Mouse (Mus musculus) kidney, embryonic 16.5 days (tissue): ENCODE data around the gene Upf2. TPM values are rescaled to one million over a fixed set of nuclear protein-coding genes. Genes with fewer than 3 reads are reported as not detected.
A peak's percentile ranks its signal among the peaks of the same experiment; 100 is the strongest.

ENCODE experiments used
- ATAC-seq: fragments of 200-750 bp; cut with Nextera tagmentation; 2 replicates; pipeline ENCODE4 v1.8.0; 2017; ENCODE audit warnings: moderate TSS enrichment; ENCODE audit not compliant: low FRiP score, low TSS enrichment
- H3K27ac ChIP-seq: fragments of 300-500 bp; sonication (generic); 2 replicates; pipeline ENCODE4 v1.5.1; 2014; ENCODE audit warnings: low read length
- H3K27me3 ChIP-seq: fragments of 300-500 bp; sonication (generic); 2 replicates; pipeline ENCODE4 v1.6.1; 2014; ENCODE audit warnings: low read length, control low read depth, mixed read lengths; ENCODE audit not compliant: insufficient read depth
- H3K36me3 ChIP-seq: fragments of 300-500 bp; sonication (generic); 2 replicates; pipeline ENCODE4 v1.6.1; 2014; ENCODE audit warnings: low read length, control low read depth, mixed read lengths; ENCODE audit not compliant: insufficient read depth
- H3K4me1 ChIP-seq: fragments of 300-500 bp; sonication (generic); 2 replicates; pipeline ENCODE4 v1.6.1; 2014; ENCODE audit warnings: low read length, control low read depth, mixed read lengths; ENCODE audit not compliant: insufficient read depth
- H3K4me2 ChIP-seq: fragments of 300-500 bp; sonication (generic); replicated peaks from 2 replicates; pipeline ENCODE4 v1.6.1; 2014; ENCODE audit warnings: low read depth, low read length
- H3K4me3 ChIP-seq: fragments of 300-500 bp; sonication (generic); 2 replicates; pipeline ENCODE4 v1.5.1; 2014; ENCODE audit warnings: mild to moderate bottlenecking, low read length
- H3K9ac ChIP-seq: fragments of 300-500 bp; sonication (generic); replicated peaks from 2 replicates; pipeline ENCODE4 v1.6.1; 2014; ENCODE audit warnings: low read length
- H3K9me3 ChIP-seq: fragments of 300-500 bp; sonication (generic); 2 replicates; pipeline ENCODE4 v1.6.1; 2016; ENCODE audit warnings: low read length, control low read depth
- WGBS: fragments of 180-500 bp; shearing (Covaris S2); extraction: QIAGEN DNeasy Blood & Tissue Kit; methylation state at CpG from one replicate; pipeline ENCODE4 v1.1.7; 2014; 5-methylcytosine and 5-hydroxymethylcytosine counted together
- polyA plus RNA-seq: library from polyadenylated mRNA; unstranded; fragments of >200 nt; fragmentation: Nextera tagmentation; extraction: Ambion mirVana; gene quantifications from 2 replicates; pipeline ENCODE4 v1.2.1, GENCODE M21; 2015

Upf2 gene
- polyA plus RNA-seq: 11.0 TPM in 2 replicates

- ATAC-seq: peak; percentile 96
- Histone ChIP-seq H3K9ac (peak within 1 kb of the TSS; percentile 92), H3K4me3 (peak within 1 kb of the TSS; percentile 71), H3K9me3 (no peaks in the 10 kb centered on the region), H3K36me3 (no peaks in the 10 kb centered on the region), H3K27me3 (no peaks in the 10 kb centered on the region), H3K27ac (peak within 1 kb of the TSS; percentile 92), H3K4me2 (peak within 1 kb of the TSS; percentile 87), H3K4me1 (peaks cover 10% of the 10 kb centered on the region; the same call in 1 of the 2 replicates)
- WGBS: under 1% methylated on average over 38 of the region's 54 CpGs
Measured at GRCm38 (mm10) chr2:5950766-5951595, at the start of gene Upf2. Gene Upf2 (plus strand): TSS chr2:5951469.

- Histone ChIP-seq H3K27ac (no peak overlapping the region), H3K36me3 (0 out of 2 replicates have a peak, but pooled peaks cover 3% of the 10 kb centered on the region), H3K27me3 (no peaks in the 10 kb centered on the region), H3K9ac (no peak overlapping the region), H3K4me2 (no peak overlapping the region), H3K9me3 (no peaks in the 10 kb centered on the region), H3K4me3 (no peak overlapping the region), H3K4me1 (no peaks in the 10 kb centered on the region)
- WGBS: 33% methylated on average over 5 of the region's 5 CpGs
- no peak for ATAC-seq
Measured at GRCm38 (mm10) chr2:5906092-5906491, 45.2 kb upstream of the Upf2 start.

GRCm38 (mm10) chr2:5906625-5907024 lies 44.6 kb upstream of the Upf2 start:
- Histone ChIP-seq H3K27ac (no peak overlapping the region), H3K4me3 (no peak overlapping the region), H3K9ac (no peak overlapping the region), H3K9me3 (no peaks in the 10 kb centered on the region), H3K36me3 (0 out of 2 replicates have a peak, but pooled peaks cover 2% of the 10 kb centered on the region), H3K4me2 (no peak overlapping the region), H3K27me3 (no peaks in the 10 kb centered on the region), H3K4me1 (no peaks in the 10 kb centered on the region)
- ATAC-seq: no peak
- WGBS: 68% methylated on average over 3 of the region's 3 CpGs

- Histone ChIP-seq H3K9ac (no peak overlapping the region), H3K27ac (no peak overlapping the region), H3K4me3 (no peak overlapping the region), H3K27me3 (no peaks in the 10 kb centered on the region), H3K9me3 (no peaks in the 10 kb centered on the region), H3K36me3 (no peaks in the 10 kb centered on the region), H3K4me2 (no peak overlapping the region), H3K4me1 (no peaks in the 10 kb centered on the region)
- ATAC-seq: no peak
- 68% methylated on average over 16 of the region's 16 CpGs for WGBS
Measured at GRCm38 (mm10) chr2:5911282-5911965, 39.8 kb upstream of the Upf2 start.

GRCm38 (mm10) chr2:5922823-5923222 lies 28.4 kb upstream of the Upf2 start:
- Histone ChIP-seq H3K4me3 (no peak overlapping the region), H3K4me2 (no peak overlapping the region), H3K9me3 (no peaks in the 10 kb centered on the region), H3K27ac (no peak overlapping the region), H3K36me3 (peaks cover 3% of the 10 kb centered on the region; the same call in 1 of the 2 replicates), H3K9ac (no peak overlapping the region), H3K4me1 (no peaks in the 10 kb centered on the region), H3K27me3 (no peaks in the 10 kb centered on the region)
- 94% methylated on average over 6 of the region's 6 CpGs for WGBS
- no peak for ATAC-seq

GRCm38 (mm10) chr2:5923786-5924185 lies 27.5 kb upstream of the Upf2 start:
- ATAC-seq: no peak
- no peaks in the 10 kb centered on the region for H3K4me1 ChIP-seq
- WGBS: 71% methylated on average over 9 of the region's 9 CpGs

GRCm38 (mm10) chr2:5927481-5927880 lies 23.8 kb upstream of the Upf2 start:
- no peak; the same call in 1 of the 2 replicates for ATAC-seq
- H3K4me3 ChIP-seq: no peak overlapping the region
- H3K4me2 ChIP-seq: no peak overlapping the region

More at GRCm38 (mm10) chr2:5923786-5924185, 27.5 kb upstream of the Upf2 start:
- Histone ChIP-seq H3K27me3 (no peaks in the 10 kb centered on the region), H3K9ac (no peak overlapping the region), H3K36me3 (peaks cover 6% of the 10 kb centered on the region; the same call in 1 of the 2 replicates), H3K9me3 (no peaks in the 10 kb centered on the region), H3K27ac (no peak overlapping the region), H3K4me2 (no peak overlapping the region), H3K4me3 (no peak overlapping the region)

GRCm38 (mm10) chr2:5929793-5930192 lies 21.5 kb upstream of the Upf2 start:
- H3K27ac ChIP-seq: no peak overlapping the region
- H3K27me3 ChIP-seq: no peaks in the 10 kb centered on the region
- H3K4me1 ChIP-seq: 0 out of 2 replicates have a peak, but pooled peaks cover 3% of the 10 kb centered on the region
- 57% methylated on average over 5 of the region's 5 CpGs for WGBS
- no peak overlapping the region for H3K9ac ChIP-seq
- no peak overlapping the region for H3K4me3 ChIP-seq
- H3K36me3 ChIP-seq: peaks cover 6% of the 10 kb centered on the region; the same call in 1 of the 2 replicates
- ATAC-seq: peak; percentile 56; the same call in 1 of the 2 replicates
- no peaks in the 10 kb centered on the region for H3K9me3 ChIP-seq
- H3K4me2 ChIP-seq: no peak overlapping the region

More at GRCm38 (mm10) chr2:5927481-5927880, 23.8 kb upstream of the Upf2 start:
- Histone ChIP-seq H3K27ac (no peak overlapping the region), H3K9ac (no peak overlapping the region), H3K9me3 (no peaks in the 10 kb centered on the region), H3K36me3 (peaks cover 6% of the 10 kb centered on the region; the same call in 1 of the 2 replicates), H3K27me3 (no peaks in the 10 kb centered on the region), H3K4me1 (0 out of 2 replicates have a peak, but pooled peaks cover 3% of the 10 kb centered on the region)
- WGBS: 70% methylated on average over 5 of the region's 5 CpGs

- H3K27ac ChIP-seq: no peak overlapping the region
- WGBS: 80% methylated on average over 18 of the region's 18 CpGs
- ATAC-seq: peak; percentile 47; the same call in 1 of the 2 replicates
Measured at GRCm38 (mm10) chr2:5930291-5931054, 20.8 kb upstream of the Upf2 start.

More at GRCm38 (mm10) chr2:5930291-5931054, 20.8 kb upstream of the Upf2 start:
- no peaks in the 10 kb centered on the region for H3K9me3 ChIP-seq
- H3K27me3 ChIP-seq: no peaks in the 10 kb centered on the region
- peaks cover 6% of the 10 kb centered on the region; the same call in 1 of the 2 replicates for H3K36me3 ChIP-seq
- H3K9ac ChIP-seq: no peak overlapping the region
- H3K4me2 ChIP-seq: no peak overlapping the region
- H3K4me3 ChIP-seq: no peak overlapping the region
- H3K4me1 ChIP-seq: 0 out of 2 replicates have a peak, but pooled peaks cover 3% of the 10 kb centered on the region
